ENCODE assay signal across 11 mouse cellular contexts in genomic region chr11:100720345-100720744, GRCm38 (mm10). TPM values are rescaled to one million over a fixed set of nuclear protein-coding genes. Genes with fewer than 3 reads are reported as not detected.
DNase-seq lines count a peak whose midpoint lies in the region; ATAC-seq and TF ChIP-seq lines count a peak whose summit lies in the region.
"Had no signal": no experiment of that assay in that cellular context is flagged by ENCODE, and none has a peak within 500 bp of the region (broad histone marks: within the 10 kb centered on the region; RNA-seq: fewer than 3 reads in every experiment).

No protein-coding gene starts in this region.

- TF ChIP-seq POLR2A in heart, adult 2 months (IDR thresholded peaks at IDR 0.05; ENCODE audit: insufficient read depth, low read depth, low read length) = no peak

- 7% methylated on average over 5 of the region's 5 CpGs for WGBS in heart, adult 2 months
- 78% methylated on average over 5 of the region's 5 CpGs for WGBS in hindbrain, postnatal 0 days
- WGBS in stomach, embryonic 16.5 days = 62% methylated on average over 5 of the region's 5 CpGs

- H3K27ac ChIP-seq in heart, adult 2 months = peak overlapping the region; percentile 82
- H3K27ac ChIP-seq in hindbrain, postnatal 0 days = peak overlapping the region; percentile 28; the same call in 1 of the 2 replicates
- H3K27ac ChIP-seq in stomach, embryonic 16.5 days (ENCODE audit: low read length) = peak overlapping the region; percentile 25; the same call in 1 of the 2 replicates

- H3K4me3 ChIP-seq in heart, adult 2 months = no peak overlapping the region
- H3K4me3 ChIP-seq in hindbrain, postnatal 0 days (ENCODE audit: low read length) = no peak overlapping the region
- H3K4me3 ChIP-seq in stomach, embryonic 16.5 days (replicated peaks; ENCODE audit: low read length) = no peak overlapping the region
- H3K4me3 ChIP-seq: limb, embryonic 15.5 days had no signal

- H3K36me3 ChIP-seq in heart, adult 2 months (ENCODE audit: control insufficient read depth, insufficient read depth, low read length) = peaks cover 43% of the 10 kb centered on the region
- H3K36me3 ChIP-seq in hindbrain, postnatal 0 days (ENCODE audit: insufficient read depth, low read length) = peaks cover 25% of the 10 kb centered on the region
- H3K36me3 ChIP-seq in stomach, embryonic 16.5 days (ENCODE audit: control insufficient read depth, insufficient read depth, low read length) = no peaks in the 10 kb centered on the region

- ATAC-seq in hindbrain, postnatal 0 days = no peak
- no peak for ATAC-seq in stomach, embryonic 16.5 days (ENCODE audit: insufficient read depth, low FRiP score)
- ATAC-seq: forebrain, embryonic 14.5 days had no signal

- DNase-seq in heart, adult 2 months = peak; percentile 41 to 53
- DNase-seq in heart, postnatal 25 days (ENCODE audit: low spot score) = no peak
- DNase-seq in right cerebral cortex, adult 18-20 months = peak; percentile 63
- no peak for DNase-seq in right cerebral cortex, postnatal 4 days
- DNase-seq in hindbrain, postnatal 0 days (ENCODE audit: low spot score) = no peak
- no peak for DNase-seq in cerebellum, postnatal 25 days
- no peak for DNase-seq in gastrocnemius, postnatal 14 days
- DNase-seq: kidney, adult 11 months had no signal

- H3K4me2 ChIP-seq in hindbrain, postnatal 0 days (ENCODE audit: low read depth, low read length) = no peak overlapping the region
- no peak overlapping the region for H3K4me2 ChIP-seq in stomach, embryonic 16.5 days (ENCODE audit: low read depth, low read length)
- H3K4me2 ChIP-seq: limb, embryonic 15.5 days had no signal

- H3K4me1 ChIP-seq in heart, adult 2 months (ENCODE audit: control insufficient read depth, insufficient read depth, low read length) = peaks cover 44% of the 10 kb centered on the region
- peaks cover 8% of the 10 kb centered on the region; the same call in 1 of the 2 replicates for H3K4me1 ChIP-seq in hindbrain, postnatal 0 days (ENCODE audit: insufficient read depth, low read length)
- H3K4me1 ChIP-seq in stomach, embryonic 16.5 days (ENCODE audit: control insufficient read depth, insufficient read depth, low read length) = peaks cover 26% of the 10 kb centered on the region

- H3K9ac ChIP-seq in heart, adult 2 months (ENCODE audit: low read depth, low read length) = peak overlapping the region; percentile 7
- H3K9ac ChIP-seq in hindbrain, postnatal 0 days (replicated peaks; ENCODE audit: low read length) = no peak overlapping the region
- H3K9ac ChIP-seq in stomach, embryonic 16.5 days (ENCODE audit: low read length) = no peak overlapping the region
- H3K9ac ChIP-seq: limb, embryonic 15.5 days had no signal

- no peaks in the 10 kb centered on the region for H3K27me3 ChIP-seq in heart, adult 2 months (ENCODE audit: control insufficient read depth, insufficient read depth, low read length)
- H3K27me3 ChIP-seq in hindbrain, postnatal 0 days (ENCODE audit: insufficient read depth, low read length) = no peaks in the 10 kb centered on the region
- no peaks in the 10 kb centered on the region for H3K27me3 ChIP-seq in stomach, embryonic 16.5 days (ENCODE audit: control insufficient read depth, insufficient read depth, low read length)
- H3K27me3 ChIP-seq: limb, embryonic 15.5 days had no signal

- no peaks in the 10 kb centered on the region for H3K9me3 ChIP-seq in hindbrain, postnatal 0 days (ENCODE audit: low read length)
- no peaks in the 10 kb centered on the region for H3K9me3 ChIP-seq in stomach, embryonic 16.5 days (replicated peaks; ENCODE audit: control insufficient read depth, low read length)
- H3K9me3 ChIP-seq: limb, embryonic 15.5 days had no signal

- intact Hi-C loops in heart, adult 2 months (cut with DNase I) = loop anchor here (10.0 kb wide), 1 partner anchor 344 kb away; no protein-coding TSS in a partner anchor
- intact Hi-C loops in heart, postnatal 25 days (cut with DNase I) = no loop called here
- intact Hi-C loops in gastrocnemius, postnatal 14 days (cut with DNase I; ENCODE audit: low total_unique reads) = no loop called here

- H3K79me2 ChIP-seq in heart, adult 2 months (replicated peaks; ENCODE audit: control insufficient read depth, insufficient read depth, low read length) = peaks cover 5% of the 10 kb centered on the region

- no peak for TF ChIP-seq CTCF in heart, adult 2 months (IDR thresholded peaks at IDR 0.05)
- no peak for TF ChIP-seq CTCF in hindbrain, postnatal 0 days (IDR thresholded peaks at IDR 0.05; ENCODE audit: low read depth)

- TF ChIP-seq EP300 in heart, adult 2 months (IDR thresholded peaks at IDR 0.05; ENCODE audit: insufficient read depth, low read depth, low read length) = 0 out of 2 replicates have a peak, but pooled peaks have one; percentile 20

RNA-seq across cellular contexts. Expression of gene Hspb9, which starts 6.7 kb away (rescaled TPM):
- not detected for total RNA-seq in heart, adult 2 months (2021)
- 0.50 and 0.62 TPM in 2 replicates for polyA plus RNA-seq in heart, adult 2 months (2012; rRNA removed)
- total RNA-seq in heart, postnatal 25 days (2021) = not detected
- not detected in 2 replicates for total RNA-seq in hindbrain, postnatal 0 days (2014; rRNA removed)
- 0.24 and 0.28 TPM in 2 replicates for polyA plus RNA-seq in hindbrain, postnatal 0 days (2015; fragmentation: Nextera tagmentation; extraction: Ambion mirVana)
- 0.36 TPM in 1 of 2 replicates, not detected in the other for polyA plus RNA-seq in stomach, embryonic 16.5 days (2015; fragmentation: Nextera tagmentation; extraction: Ambion mirVana)
- not detected for total RNA-seq in gastrocnemius, postnatal 14 days (2021)
- polyA plus RNA-seq: forebrain, embryonic 14.5 days had no signal

RNA-seq across cellular contexts. Expression of gene Kat2a, which starts 8.1 kb away (rescaled TPM):
- total RNA-seq in heart, adult 2 months (2021) = 10 to 100 TPM; 13.1 to 14.0 TPM
- polyA plus RNA-seq in heart, adult 2 months (2012; rRNA removed) = 18.9 and 21.7 TPM in 2 replicates
- 10 to 100 TPM; 12.3 to 13.6 TPM for total RNA-seq in heart, postnatal 25 days (2021)
- 62.6 and 63.3 TPM in 2 replicates for total RNA-seq in hindbrain, postnatal 0 days (2014; rRNA removed)
- 56.0 and 61.7 TPM in 2 replicates for polyA plus RNA-seq in hindbrain, postnatal 0 days (2015; fragmentation: Nextera tagmentation; extraction: Ambion mirVana)
- 40.6 and 41.5 TPM in 2 replicates for polyA plus RNA-seq in stomach, embryonic 16.5 days (2015; fragmentation: Nextera tagmentation; extraction: Ambion mirVana)
- 10 to 100 TPM; 11.2 to 12.5 TPM for total RNA-seq in gastrocnemius, postnatal 14 days (2021)

RNA-seq across cellular contexts. Expression of gene Dhx58, which starts 16.3 kb away (rescaled TPM):
- total RNA-seq in heart, adult 2 months (2021) = under 1 TPM; 0.55 to 0.70 TPM
- 2.8 and 3.0 TPM in 2 replicates for polyA plus RNA-seq in heart, adult 2 months (2012; rRNA removed)
- under 1 TPM; 0.68 to 0.98 TPM for total RNA-seq in heart, postnatal 25 days (2021)
- total RNA-seq in hindbrain, postnatal 0 days (2014; rRNA removed) = 0.61 and 1.2 TPM in 2 replicates
- 2.7 and 3.1 TPM in 2 replicates for polyA plus RNA-seq in hindbrain, postnatal 0 days (2015; fragmentation: Nextera tagmentation; extraction: Ambion mirVana)
- polyA plus RNA-seq in stomach, embryonic 16.5 days (2015; fragmentation: Nextera tagmentation; extraction: Ambion mirVana) = 2.8 and 3.6 TPM in 2 replicates
- under 1 TPM; 0.35 to 0.39 TPM for total RNA-seq in gastrocnemius, postnatal 14 days (2021)

RNA-seq across cellular contexts. Expression of gene Rab5c, which starts 17.7 kb away (rescaled TPM):
- 10 to 100 TPM; 53.0 to 56.3 TPM for total RNA-seq in heart, adult 2 months (2021)
- 69.3 and 97.8 TPM in 2 replicates for polyA plus RNA-seq in heart, adult 2 months (2012; rRNA removed)
- total RNA-seq in heart, postnatal 25 days (2021) = 10 to 100 TPM; 62.1 to 66.8 TPM
- total RNA-seq in hindbrain, postnatal 0 days (2014; rRNA removed) = 246 and 248 TPM in 2 replicates
- polyA plus RNA-seq in hindbrain, postnatal 0 days (2015; fragmentation: Nextera tagmentation; extraction: Ambion mirVana) = 34.1 and 34.4 TPM in 2 replicates
- polyA plus RNA-seq in stomach, embryonic 16.5 days (2015; fragmentation: Nextera tagmentation; extraction: Ambion mirVana) = 33.2 and 33.9 TPM in 2 replicates
- 10 to 100 TPM; 49.1 to 49.4 TPM for total RNA-seq in gastrocnemius, postnatal 14 days (2021)

RNA-seq across cellular contexts. Expression of gene Zfp385c, which starts 28.1 kb away (rescaled TPM):
- total RNA-seq in heart, adult 2 months (2021) = under 1 TPM; 0.34 to 0.48 TPM
- polyA plus RNA-seq in heart, adult 2 months (2012; rRNA removed) = 0.59 and 0.61 TPM in 2 replicates
- under 1 TPM; 0.31 to 0.47 TPM for total RNA-seq in heart, postnatal 25 days (2021)
- total RNA-seq in hindbrain, postnatal 0 days (2014; rRNA removed) = 9.8 and 13.0 TPM in 2 replicates
- 10.0 and 11.3 TPM in 2 replicates for polyA plus RNA-seq in hindbrain, postnatal 0 days (2015; fragmentation: Nextera tagmentation; extraction: Ambion mirVana)
- 0.19 and 0.27 TPM in 2 replicates for polyA plus RNA-seq in stomach, embryonic 16.5 days (2015; fragmentation: Nextera tagmentation; extraction: Ambion mirVana)
- 1 to 10 TPM in 1 of 2 experiments, under 1 TPM in 1; 0.62 to 1.5 TPM for total RNA-seq in gastrocnemius, postnatal 14 days (2021)
- polyA plus RNA-seq: forebrain, embryonic 14.5 days had no signal

Comparison
In these comparisons a context has a peak if more than half of its experiments do, and no peak if none do; other contexts are left out.
1. DNase-seq: peak in heart, adult 2 months (2 of 2) and right cerebral cortex, adult 18-20 months (single experiment); none in heart, postnatal 25 days (single experiment), right cerebral cortex, postnatal 4 days (single experiment), hindbrain, postnatal 0 days (single experiment), cerebellum, postnatal 25 days (0 of 2) and gastrocnemius, postnatal 14 days (single experiment).
2. H3K27ac ChIP-seq: peak in every context shown above with its lines; median percentile 82 in heart, adult 2 months; 28 in hindbrain, postnatal 0 days; 25 in stomach, embryonic 16.5 days.